Mouse (Mus musculus) CH12.LX (cell line): Measurements from ENCODE around the gene Rbm44.

Experiments used
- BHLHE40 ChIP-seq: IDR thresholded peaks from 2 replicates; pipeline ENCODE4 v1.6.1; 2011; ENCODE audit warnings: mild to moderate bottlenecking, low read depth, low read length, improper control_type of control experiment
- CTCF ChIP-seq, 2 experiments: IDR thresholded peaks in 1 of 2; conservative IDR thresholded peaks in 1 of 2; 2 replicates each; pipeline ENCODE4 v1.5.1; 2011 to 2012; ENCODE audit warnings: low read depth in 2 of 2, low read length in 2 of 2, improper control_type of control experiment in 1 of 2, inconsistent platforms in 1 of 2, mild to moderate bottlenecking in 1 of 2, moderate library complexity in 1 of 2
- EP300 ChIP-seq: IDR thresholded peaks from 2 replicates; pipeline ENCODE4 v1.6.1; 2011; ENCODE audit warnings: low read length, improper control_type of control experiment
- HCFC1 ChIP-seq: IDR thresholded peaks from 2 replicates; pipeline ENCODE4 v1.6.1; 2012; ENCODE audit warnings: low read depth, mild to moderate bottlenecking, inconsistent platforms, low read length, improper control_type of control experiment
- MYC ChIP-seq: IDR thresholded peaks from 2 replicates; pipeline ENCODE4 v1.6.1; 2011; ENCODE audit warnings: low read depth, mild to moderate bottlenecking, improper control_type of control experiment, low read length
- NRF1 ChIP-seq: IDR thresholded peaks from 2 replicates; pipeline ENCODE4 v1.6.1; 2014; ENCODE audit warnings: low read depth, mild to moderate bottlenecking, inconsistent platforms, low read length, improper control_type of control experiment, moderate library complexity
- POLR2A ChIP-seq: IDR thresholded peaks from 2 replicates; pipeline ENCODE4 v1.6.1; 2011; ENCODE audit warnings: low read depth, mild to moderate bottlenecking, improper control_type of control experiment, low read length
- RCOR1 ChIP-seq: conservative IDR thresholded peaks from 2 replicates; pipeline ENCODE4 v1.6.1; 2012; ENCODE audit warnings: low read depth, mild to moderate bottlenecking, inconsistent platforms, low read length, improper control_type of control experiment
- UBTF ChIP-seq: IDR thresholded peaks from 2 replicates; pipeline ENCODE4 v1.6.1; 2012; ENCODE audit warnings: low read depth, mild to moderate bottlenecking, inconsistent platforms, low read length, improper control_type of control experiment, moderate library complexity

DNA sequence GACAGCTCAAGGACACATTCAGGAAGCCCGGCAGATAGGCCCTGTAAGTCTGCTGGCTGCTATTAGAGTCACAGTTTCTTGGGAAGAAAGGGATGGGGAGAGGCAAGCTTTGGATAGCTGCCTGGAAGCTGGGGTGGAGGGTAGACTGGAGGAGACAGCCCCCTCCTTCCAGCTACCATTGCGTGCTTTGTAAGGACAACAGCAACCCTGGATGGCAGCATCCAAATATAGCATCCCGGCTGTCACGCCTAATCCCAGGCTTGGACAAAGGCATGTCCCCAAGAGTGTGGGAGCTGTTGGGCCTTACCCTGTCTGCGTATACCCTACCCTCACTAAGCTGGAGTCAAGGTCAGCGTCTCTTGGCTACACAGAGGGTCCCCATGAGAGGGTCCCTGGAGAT lies 64.5 kb downstream of the Rbm44 start:
- TF ChIP-seq UBTF = no peak
- no peak for TF ChIP-seq NRF1
- TF ChIP-seq EP300 = no peak
- TF ChIP-seq CTCF (conservative IDR thresholded peaks at IDR 0.05 in 1 of 2, IDR thresholded peaks at IDR 0.05 in 1 of 2; ENCODE audit: low read depth in 2 of 2, low read length in 2 of 2) = no peak
- TF ChIP-seq MYC = no peak
- TF ChIP-seq RCOR1 = no peak
- TF ChIP-seq POLR2A = no peak
- TF ChIP-seq HCFC1 = no peak
- no peak for TF ChIP-seq BHLHE40
